Mouse (Mus musculus) olfactory bulb, adult 2 months (tissue): Measurements from ENCODE around the gene Hk1. TPM values are rescaled to one million over a fixed set of nuclear protein-coding genes. Genes with fewer than 3 reads are reported as not detected.

Experiments
- H3K27ac ChIP-seq: fragments of 200-500 bp; 2 replicates; pipeline ENCODE4 v1.5.1; 2012; ENCODE audit warnings: low read depth, low read length; ENCODE audit not compliant: insufficient read depth
- H3K4me1 ChIP-seq: fragments of 200-500 bp; 2 replicates; pipeline ENCODE4 v1.6.1; 2012; ENCODE audit warnings: low read length; ENCODE audit not compliant: control insufficient read depth, insufficient read depth
- H3K4me3 ChIP-seq: fragments of 200-500 bp; 2 replicates; pipeline ENCODE4 v1.5.1; 2012; ENCODE audit warnings: mild to moderate bottlenecking, low read depth, low read length, moderate library complexity; ENCODE audit not compliant: insufficient read depth
- CTCF ChIP-seq: fragments of 200-500 bp; IDR thresholded peaks from 2 replicates; pipeline ENCODE4 v1.5.1; 2012; ENCODE audit warnings: low read depth, mild to moderate bottlenecking, low read length, moderate library complexity; ENCODE audit not compliant: insufficient read depth
- POLR2A ChIP-seq: fragments of 200-500 bp; IDR thresholded peaks from 2 replicates; pipeline ENCODE4 v1.6.1; 2012; ENCODE audit warnings: mild to moderate bottlenecking, low read depth, low read length, moderate library complexity; ENCODE audit not compliant: insufficient read depth
- WGBS: fragments of 180-500 bp; shearing (Covaris S2); methylation state at CpG from one replicate; pipeline ENCODE4 v1.1.7; 2018; 5-methylcytosine and 5-hydroxymethylcytosine counted together
- polyA plus RNA-seq: library from polyadenylated mRNA; stranded (reverse); fragments of >200 nt; gene quantifications from 2 replicates; pipeline ENCODE4 v1.2.4, GENCODE M21; 2012; ENCODE audit warnings: low replicate concordance; ENCODE audit not compliant: missing spikeins, insufficient read depth, insufficient read length

Gene Hk1
- polyA plus RNA-seq: 296 TPM in 1 of 2 replicates, not detected in the other

DNA sequence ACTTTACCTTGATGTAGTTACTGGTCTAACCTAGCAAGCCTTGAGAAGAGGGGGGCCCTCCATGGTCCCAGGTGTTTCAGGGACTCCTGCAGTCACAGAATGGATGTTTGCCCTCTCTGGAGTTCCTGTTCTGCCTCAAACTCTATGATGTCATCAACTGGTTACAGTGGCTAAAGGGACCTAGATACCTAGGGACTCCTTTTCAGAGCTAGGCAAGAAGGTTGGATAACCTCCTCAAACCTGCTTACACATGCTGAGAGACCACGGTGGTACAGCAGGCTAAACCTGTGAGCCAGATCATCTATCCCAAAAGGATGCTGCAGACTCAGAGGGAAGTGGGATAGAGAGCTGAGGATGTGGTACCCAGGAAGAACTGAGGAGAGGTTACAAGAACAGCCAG is at the start of gene Hk1:
TSS of gene Hk1 (minus strand) at position 101 of the 400 bp plus-strand sequence.
- H3K4me1 ChIP-seq: no peaks in the 10 kb centered on the region
- H3K27ac ChIP-seq: no peak within 1 kb of the TSS
- H3K4me3 ChIP-seq: no peak within 1 kb of the TSS
- TF ChIP-seq POLR2A: no peak
- TF ChIP-seq CTCF: no peak
- WGBS: 93% methylated on average over 1 of the region's 1 CpGs

DNA sequence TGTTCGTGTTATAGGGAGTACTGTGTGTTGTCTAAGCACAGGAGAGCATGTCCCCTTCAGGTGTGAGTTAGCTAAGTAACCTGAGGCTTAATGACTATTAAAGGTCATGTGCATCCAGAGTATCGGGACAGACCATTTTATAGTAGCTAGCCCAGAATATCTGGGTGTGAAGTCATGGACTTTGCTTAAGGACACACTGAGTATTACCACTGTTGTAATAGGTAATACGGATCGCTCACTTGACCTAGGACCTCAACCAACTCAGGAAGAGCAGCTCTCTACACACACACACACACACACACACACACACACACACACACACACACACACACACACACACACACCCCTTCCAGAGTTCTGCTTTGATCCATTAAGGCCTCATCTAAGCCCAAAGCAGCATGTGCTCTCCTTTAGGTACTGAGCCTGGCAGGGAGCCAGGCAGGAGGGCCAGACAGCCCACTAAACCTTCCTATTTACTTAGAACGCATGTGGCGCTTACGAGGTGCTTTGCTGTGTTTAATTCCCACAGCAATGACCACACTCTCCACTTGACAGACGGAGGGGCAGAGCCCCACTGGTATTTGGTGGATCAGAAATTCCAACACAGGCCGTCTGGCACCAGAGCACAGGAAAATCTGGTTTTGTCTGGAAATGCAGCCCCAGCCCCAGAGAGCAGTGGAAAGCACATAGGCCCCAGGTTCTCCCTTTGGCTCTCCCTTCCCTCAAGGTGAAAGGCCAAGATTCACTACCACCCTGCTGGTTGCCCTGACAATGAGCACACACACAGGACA is 45.6 kb upstream of the Hk1 start:
- Histone ChIP-seq H3K4me3 (no peak overlapping the region), H3K4me1 (no peaks in the 10 kb centered on the region), H3K27ac (no peak overlapping the region)
- TF ChIP-seq CTCF: no peak
- no peak for TF ChIP-seq POLR2A
- 60% methylated on average over 9 of the region's 9 CpGs for WGBS

DNA sequence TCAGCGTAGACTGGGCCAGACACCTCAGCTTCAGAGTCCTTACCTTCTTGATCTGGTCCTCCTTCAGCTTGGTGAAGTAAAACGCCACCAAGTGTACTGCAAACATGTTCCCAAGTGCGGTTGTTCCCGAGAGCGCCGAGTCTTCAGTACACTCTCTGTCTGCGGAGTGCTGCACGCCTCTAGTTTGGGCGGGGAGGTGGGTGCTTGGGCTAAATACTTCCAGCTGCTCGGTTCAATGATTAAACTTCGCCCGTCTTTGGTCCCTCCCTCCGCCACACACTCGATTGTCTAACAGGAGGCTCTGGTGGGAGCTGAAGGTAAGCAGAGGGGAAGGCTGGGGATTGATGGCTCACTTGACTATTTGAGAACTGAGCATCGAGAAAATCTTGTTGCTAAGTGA is 42.5 kb upstream of the Hk1 start, which contains the start of gene Hkdc1:
TSS of gene Hkdc1 (minus strand) at position 237 of the 400 bp plus-strand sequence.
- peaks cover 8% of the 10 kb centered on the region; the same call in 1 of the 2 replicates for H3K4me1 ChIP-seq
- no peak within 1 kb of the TSS for H3K27ac ChIP-seq
- WGBS: 46% methylated on average over 15 of the region's 15 CpGs
- TF ChIP-seq POLR2A: no peak
- no peak for TF ChIP-seq CTCF
- H3K4me3 ChIP-seq: no peak within 1 kb of the TSS

DNA sequence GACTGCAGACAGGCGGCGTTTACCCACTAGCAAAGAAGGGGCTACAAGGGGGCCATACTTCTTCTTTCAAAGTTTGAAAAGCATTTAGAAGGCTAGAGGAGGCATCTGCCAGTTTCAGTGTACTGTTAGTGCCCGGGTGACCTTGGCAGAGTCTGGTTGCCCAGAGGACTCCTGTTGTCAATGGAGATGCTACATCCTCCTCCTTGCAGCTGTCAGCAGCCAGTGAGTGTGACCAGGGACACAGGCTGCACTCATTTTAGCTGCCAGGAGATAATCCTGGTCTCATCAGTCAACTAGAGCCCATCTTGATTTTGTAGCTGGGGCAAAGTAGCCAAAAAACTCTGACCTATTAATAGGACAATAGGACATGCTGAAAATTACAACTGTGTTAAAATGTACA is 41.4 kb upstream of the Hk1 start:
- H3K4me3 ChIP-seq: no peak overlapping the region
- 82% methylated on average over 3 of the region's 3 CpGs for WGBS
- no peak overlapping the region for H3K27ac ChIP-seq
- H3K4me1 ChIP-seq: peaks cover 8% of the 10 kb centered on the region; the same call in 1 of the 2 replicates
- TF ChIP-seq CTCF: no peak
- TF ChIP-seq POLR2A: no peak

DNA sequence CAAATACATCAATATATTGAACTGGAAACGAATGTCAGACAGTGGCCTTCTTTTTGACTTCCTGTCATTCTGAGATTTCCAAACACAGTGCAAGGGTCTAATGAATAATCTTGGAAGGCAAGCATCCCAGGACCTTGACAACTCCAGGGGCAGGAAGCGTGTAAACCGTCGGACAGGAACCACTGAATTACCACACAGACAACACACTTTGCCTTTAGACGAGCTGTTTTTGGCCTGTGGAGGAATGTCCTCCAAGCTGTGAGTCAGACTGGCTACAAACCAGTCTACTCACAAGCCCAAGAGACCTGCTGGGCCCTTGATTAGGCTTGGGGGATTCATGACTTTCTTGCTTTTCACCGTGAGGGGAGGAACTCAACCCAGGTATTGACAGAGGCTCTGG is 40.7 kb upstream of the Hk1 start:
- Histone ChIP-seq H3K27ac (no peak overlapping the region), H3K4me1 (peaks cover 8% of the 10 kb centered on the region; the same call in 1 of the 2 replicates), H3K4me3 (no peak overlapping the region)
- WGBS: 72% methylated on average over 6 of the region's 6 CpGs
- no peak for TF ChIP-seq CTCF
- no peak for TF ChIP-seq POLR2A

DNA sequence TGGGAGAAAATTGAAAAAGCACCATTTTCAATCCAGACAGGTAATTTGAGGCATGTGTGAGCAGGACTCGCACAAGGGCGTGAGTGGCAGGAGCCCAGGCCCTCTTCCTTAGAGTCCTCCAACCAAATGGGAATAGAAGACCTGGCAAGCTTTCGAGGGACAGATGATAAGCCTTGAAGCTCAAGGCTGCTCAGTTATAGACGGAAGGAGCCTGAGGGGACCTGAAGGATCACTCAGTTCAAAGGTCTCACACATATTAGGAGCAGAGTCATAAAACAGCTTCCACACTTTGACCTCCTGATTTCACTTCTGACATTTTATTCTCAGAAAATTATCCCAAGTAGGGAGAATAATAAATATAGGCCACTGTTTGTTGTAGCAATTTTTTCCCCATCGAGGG is 39.7 kb upstream of the Hk1 start:
- Histone ChIP-seq H3K4me1 (peaks cover 8% of the 10 kb centered on the region; the same call in 1 of the 2 replicates), H3K27ac (no peak overlapping the region), H3K4me3 (no peak overlapping the region)
- WGBS: 90% methylated on average over 5 of the region's 5 CpGs
- TF ChIP-seq CTCF (no peak), POLR2A (no peak)

DNA sequence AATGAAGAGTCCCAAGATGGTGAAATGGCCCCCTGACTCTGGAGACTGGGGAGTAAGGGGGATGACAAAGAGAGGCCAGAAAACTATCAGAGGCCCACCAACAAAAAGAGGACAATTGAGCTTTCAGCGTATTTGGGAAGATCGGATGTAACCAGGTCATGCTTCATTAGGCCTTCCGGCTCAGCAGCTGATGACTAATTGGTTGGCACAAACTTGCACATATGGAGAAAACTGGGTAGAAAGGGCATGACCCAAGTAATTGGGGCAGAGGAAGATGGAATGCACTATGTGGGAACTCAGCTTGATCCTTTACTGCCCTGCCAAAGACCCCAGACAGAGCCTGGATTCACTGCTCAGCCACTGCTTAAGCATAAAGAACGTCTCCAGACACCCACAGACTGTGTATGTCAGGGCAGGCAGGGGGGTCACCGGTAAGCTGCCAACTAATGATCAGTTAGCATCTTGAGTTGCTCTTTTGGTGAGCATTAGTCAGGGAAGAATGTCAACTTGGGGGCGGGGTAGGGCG is 39.2 kb upstream of the Hk1 start:
- no peak overlapping the region for H3K4me3 ChIP-seq
- H3K4me1 ChIP-seq: peaks cover 8% of the 10 kb centered on the region; the same call in 1 of the 2 replicates
- WGBS: 43% methylated on average over 7 of the region's 7 CpGs
- no peak overlapping the region for H3K27ac ChIP-seq
- TF ChIP-seq CTCF (no peak), POLR2A (no peak)

DNA sequence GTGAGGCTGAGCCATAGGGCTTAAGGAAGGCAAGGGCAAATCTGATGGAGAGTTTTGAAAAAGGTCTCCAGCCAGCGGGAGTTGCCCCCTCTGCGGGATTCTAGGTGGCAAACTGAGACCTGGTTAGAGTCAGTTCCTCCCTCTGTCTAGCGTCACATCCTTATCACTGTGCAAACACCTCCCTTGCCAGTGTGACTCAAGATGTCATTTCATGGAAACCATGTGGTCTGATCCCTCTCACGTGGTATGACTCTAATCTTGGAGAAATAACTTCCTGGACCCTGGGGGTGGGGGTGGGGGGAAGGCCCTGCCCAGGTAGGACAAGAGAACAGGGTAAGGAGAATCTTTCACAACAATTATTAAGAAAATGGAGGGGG is 33.9 kb upstream of the Hk1 start:
- no peak for TF ChIP-seq POLR2A
- H3K4me3 ChIP-seq: no peak overlapping the region
- peaks cover 3% of the 10 kb centered on the region; the same call in 1 of the 2 replicates for H3K4me1 ChIP-seq
- WGBS: 65% methylated on average over 4 of the region's 4 CpGs
- no peak overlapping the region for H3K27ac ChIP-seq

DNA sequence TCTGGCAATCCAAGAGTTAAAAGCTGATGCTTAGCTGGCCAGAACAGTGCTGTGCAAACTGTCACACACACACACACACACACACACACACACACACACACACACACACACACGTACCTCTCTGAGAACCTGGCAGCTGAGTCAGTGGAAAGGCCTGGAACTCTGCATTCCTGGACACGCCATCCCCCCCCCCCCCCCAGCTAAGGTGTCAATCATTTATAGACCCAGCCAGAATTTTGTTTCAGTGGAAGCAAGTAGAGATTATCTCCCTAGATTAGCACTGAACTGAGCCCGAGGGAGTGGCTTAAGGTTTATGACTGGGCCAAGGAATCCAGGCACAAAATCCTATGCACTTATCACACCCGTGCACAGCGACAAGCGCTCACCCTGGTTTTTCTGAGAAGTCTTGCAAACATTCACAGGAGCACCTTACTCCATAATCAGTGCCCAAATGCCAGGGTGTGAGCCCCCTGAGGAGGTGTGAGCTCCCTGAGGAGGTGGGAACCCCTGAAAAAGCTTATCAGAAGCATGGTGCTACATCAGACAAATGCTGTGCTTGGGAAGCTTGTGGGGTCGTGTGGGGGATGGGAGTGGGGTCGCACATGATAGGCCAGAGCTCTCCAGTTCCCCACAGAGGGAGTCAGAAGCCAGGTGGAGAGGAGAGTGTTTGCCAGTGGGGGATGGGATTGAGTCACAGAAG is 33.3 kb upstream of the Hk1 start:
- H3K4me1 ChIP-seq: peaks cover 3% of the 10 kb centered on the region; the same call in 1 of the 2 replicates
- H3K4me3 ChIP-seq: no peak overlapping the region
- WGBS: 49% methylated on average over 8 of the region's 8 CpGs
- TF ChIP-seq CTCF (no peak), POLR2A (no peak)
- no peak overlapping the region for H3K27ac ChIP-seq
